Mouse (Mus musculus) left cerebral cortex, postnatal 36 days (tissue): ENCODE measurements at regions not wholly inside any gene's neighbourhood (a gene's known extent, or its start where the extent isn't known, plus 50 kb on each side); places are given as distances from the start of the nearest gene placed in this dataset.

ENCODE experiments used
- DNase-seq, 2 experiments: peaks; one replicate each; pipeline ENCODE4 v3.0.0; 2021 to 2022; ENCODE audit warnings: low spot score in 2 of 2, mixed read lengths in 1 of 2
- intact Hi-C: fragments of 180-260 bp; cut with DNase I; formaldehyde crosslinking; loops from one replicate; pipeline ENCODE4 v1.15.1; 2025

GRCm38 (mm10) chr19:50087277-50087676, 591.2 kb downstream of the Sorcs1 start:
- DNase-seq, result no peak
- intact Hi-C loops, result no loop called here

- no peak for DNase-seq
- intact Hi-C loops, result no loop called here
Observed at GRCm38 (mm10) chr19:50077427-50078040, 600.9 kb downstream of the Sorcs1 start.

- no peak for DNase-seq
- intact Hi-C loops, result no loop called here
Observed at GRCm38 (mm10) chr19:50060448-50060847, 618.0 kb downstream of the Sorcs1 start.

- intact Hi-C loops, result no loop called here
- no peak for DNase-seq
Observed at GRCm38 (mm10) chr19:50052910-50053309, 625.5 kb downstream of the Sorcs1 start.

GRCm38 (mm10) chr19:50045761-50046160, 632.7 kb downstream of the Sorcs1 start:
- intact Hi-C loops, result no loop called here

GRCm38 (mm10) chr19:50013659-50014058, 664.8 kb downstream of the Sorcs1 start:
- peak; percentile 21 to 37 for DNase-seq
- intact Hi-C loops, result no loop called here

More at GRCm38 (mm10) chr19:50045761-50046160, 632.7 kb downstream of the Sorcs1 start:
- no peak for DNase-seq

- intact Hi-C loops, result no loop called here
Observed at GRCm38 (mm10) chr19:50005248-50005647, 673.2 kb downstream of the Sorcs1 start.

GRCm38 (mm10) chr19:49985826-49986225, 692.6 kb downstream of the Sorcs1 start:
- intact Hi-C loops, result no loop called here
- DNase-seq, result no peak

More at GRCm38 (mm10) chr19:50005248-50005647, 673.2 kb downstream of the Sorcs1 start:
- DNase-seq, result no peak

GRCm38 (mm10) chr19:49966284-49966841, 712.1 kb downstream of the Sorcs1 start:
- DNase-seq, result peak; percentile 4 to 11
- intact Hi-C loops, result no loop called here

GRCm38 (mm10) chr19:49964679-49965078, 713.8 kb downstream of the Sorcs1 start:
- intact Hi-C loops, result no loop called here
- no peak for DNase-seq

GRCm38 (mm10) chr19:49958517-49958916, 719.9 kb downstream of the Sorcs1 start:
- DNase-seq, result no peak

GRCm38 (mm10) chr19:49931202-49931601, 747.2 kb downstream of the Sorcs1 start:
- intact Hi-C loops, result no loop called here
- peak in 1 of 2 experiments; percentile 5 for DNase-seq

More at GRCm38 (mm10) chr19:49958517-49958916, 719.9 kb downstream of the Sorcs1 start:
- intact Hi-C loops, result no loop called here

- DNase-seq, result no peak
- intact Hi-C loops, result no loop called here
Observed at GRCm38 (mm10) chr19:49911738-49912137, 766.7 kb downstream of the Sorcs1 start.

- no peak for DNase-seq
- intact Hi-C loops, result no loop called here
Observed at GRCm38 (mm10) chr19:49880241-49880640, 798.2 kb downstream of the Sorcs1 start.

GRCm38 (mm10) chr19:49860761-49861160, 817.7 kb downstream of the Sorcs1 start:
- DNase-seq, result peak; percentile 19 to 36
- intact Hi-C loops, result no loop called here

GRCm38 (mm10) chr19:49855481-49856035, 822.9 kb downstream of the Sorcs1 start:
- intact Hi-C loops, result no loop called here
- no peak for DNase-seq

GRCm38 (mm10) chr19:49841984-49842383, 836.5 kb downstream of the Sorcs1 start:
- intact Hi-C loops, result no loop called here
- no peak for DNase-seq

- intact Hi-C loops, result no loop called here
- no peak for DNase-seq
Observed at GRCm38 (mm10) chr19:49839153-49839911, 839.1 kb downstream of the Sorcs1 start.

GRCm38 (mm10) chr19:49830918-49831317, 847.5 kb downstream of the Sorcs1 start:
- intact Hi-C loops, result no loop called here
- DNase-seq, result no peak

- intact Hi-C loops, result no loop called here
- no peak for DNase-seq
Observed at GRCm38 (mm10) chr19:49805636-49806397, 872.6 kb downstream of the Sorcs1 start.
